Mouse (Mus musculus) forelimb bud, embryonic 11.5 days (tissue): ENCODE results near the gene Fbxl16.

Source experiments
- DNase-seq: peaks from one replicate; pipeline ENCODE4 v3.0.0-alpha.2; 2012; ENCODE audit warnings: low read depth, low spot score

Fbxl16 gene

GRCm38 (mm10) chr17:25828712-25829557, 20.1 kb downstream of the Fbxl16 start, which contains the start of gene Jmjd8:
Gene Jmjd8, plus strand, starts transcription at chr17:25828867.
- peak; percentile 79 for DNase-seq

- no peak for DNase-seq
Measured at GRCm38 (mm10) chr17:25829558-25830017, 20.7 kb downstream of the Fbxl16 start.

- DNase-seq: no peak
Measured at GRCm38 (mm10) chr17:25830200-25830753, 21.4 kb downstream of the Fbxl16 start.

GRCm38 (mm10) chr17:25830806-25831431, 22.0 kb downstream of the Fbxl16 start:
- no peak for DNase-seq

GRCm38 (mm10) chr17:25831451-25832281, 22.8 kb downstream of the Fbxl16 start:
- DNase-seq: no peak

GRCm38 (mm10) chr17:25832436-25833290, 23.8 kb downstream of the Fbxl16 start:
- DNase-seq: peak; percentile 99

GRCm38 (mm10) chr17:25833291-25833663, 24.4 kb downstream of the Fbxl16 start, which contains the start of gene Stub1:
Gene Stub1, minus strand, starts transcription at chr17:25833404.
- DNase-seq: peak; percentile 85

- DNase-seq: no peak
Measured at GRCm38 (mm10) chr17:25833961-25834594, 25.2 kb downstream of the Fbxl16 start.

GRCm38 (mm10) chr17:25834595-25835222, 25.8 kb downstream of the Fbxl16 start:
- DNase-seq: no peak

- no peak for DNase-seq
Measured at GRCm38 (mm10) chr17:25835301-25835700, 26.4 kb downstream of the Fbxl16 start.

- no peak for DNase-seq
Measured at GRCm38 (mm10) chr17:25835816-25836215, 26.9 kb downstream of the Fbxl16 start.

- DNase-seq: no peak
Measured at GRCm38 (mm10) chr17:25836397-25837075, 27.7 kb downstream of the Fbxl16 start.

GRCm38 (mm10) chr17:25837076-25837410, 28.2 kb downstream of the Fbxl16 start, which contains the start of gene Rhbdl1:
Gene Rhbdl1, minus strand, starts transcription at chr17:25837295.
- no peak for DNase-seq

- no peak for DNase-seq
Measured at GRCm38 (mm10) chr17:25837533-25837932, 28.6 kb downstream of the Fbxl16 start.

- no peak for DNase-seq
Measured at GRCm38 (mm10) chr17:25838904-25839303, 30.0 kb downstream of the Fbxl16 start.

- DNase-seq: no peak
Measured at GRCm38 (mm10) chr17:25839455-25840235, 30.8 kb downstream of the Fbxl16 start.

- no peak for DNase-seq
Measured at GRCm38 (mm10) chr17:25840519-25840918, 31.6 kb downstream of the Fbxl16 start.
